Mouse (Mus musculus) hindbrain, embryonic 16.5 days (tissue): ENCODE data around the gene Plcxd3. TPM values are rescaled to one million over a fixed set of nuclear protein-coding genes. Genes with fewer than 3 reads are reported as not detected.
"Not testable (repeated sequence)": the region's sequence is repeated elsewhere in the genome, so short reads cannot be mapped to it uniquely, and the experiment has no call there.

Experiments used
- ATAC-seq: fragments of 200-750 bp; cut with Nextera tagmentation; 2 replicates; pipeline ENCODE4 v1.8.0; 2017; ENCODE audit warnings: moderate TSS enrichment, moderate library complexity
- H3K27ac ChIP-seq: fragments of 300-500 bp; sonication (generic); 2 replicates; pipeline ENCODE4 v1.5.1; 2014; ENCODE audit warnings: low read depth, mild to moderate bottlenecking, control low read depth, low read length, moderate library complexity
- H3K27me3 ChIP-seq: fragments of 300-500 bp; sonication (generic); replicated peaks from 2 replicates; pipeline ENCODE4 v1.6.1; 2014; ENCODE audit warnings: low read length; ENCODE audit not compliant: control insufficient read depth, insufficient read depth
- H3K36me3 ChIP-seq: fragments of 300-500 bp; sonication (generic); 2 replicates; pipeline ENCODE4 v1.6.1; 2014; ENCODE audit warnings: mild to moderate bottlenecking, low read length, moderate library complexity, mixed read lengths; ENCODE audit not compliant: control insufficient read depth, insufficient read depth
- H3K4me1 ChIP-seq: fragments of 300-500 bp; sonication (generic); 2 replicates; pipeline ENCODE4 v1.6.1; 2014; ENCODE audit warnings: low read depth, low read length; ENCODE audit not compliant: control insufficient read depth, insufficient read depth
- H3K4me2 ChIP-seq: fragments of 300-500 bp; sonication (generic); 2 replicates; pipeline ENCODE4 v1.6.1; 2014; ENCODE audit warnings: mild to moderate bottlenecking, low read length, control low read depth, moderate library complexity
- H3K4me3 ChIP-seq: fragments of 300-500 bp; sonication (generic); 2 replicates; pipeline ENCODE4 v1.5.1; 2014; ENCODE audit warnings: mild to moderate bottlenecking, low read length, control low read depth, moderate library complexity
- H3K9ac ChIP-seq: fragments of 300-500 bp; sonication (generic); 2 replicates; pipeline ENCODE4 v1.6.1; 2014; ENCODE audit warnings: low read depth, mild to moderate bottlenecking, control low read depth, low read length, moderate library complexity
- H3K9me3 ChIP-seq: fragments of 300-500 bp; sonication (generic); 2 replicates; pipeline ENCODE4 v1.6.1; 2014; ENCODE audit warnings: mild to moderate bottlenecking, low read length, moderate library complexity; ENCODE audit not compliant: control insufficient read depth
- WGBS: fragments of 180-500 bp; shearing (Covaris S2); extraction: QIAGEN DNeasy Blood & Tissue Kit; methylation state at CpG from one replicate; pipeline ENCODE4 v1.1.7; 2014; 5-methylcytosine and 5-hydroxymethylcytosine counted together
- polyA plus RNA-seq: library from polyadenylated mRNA; unstranded; fragments of >200 nt; fragmentation: Nextera tagmentation; extraction: Ambion mirVana; gene quantifications from 2 replicates; pipeline ENCODE4 v1.2.1, GENCODE M21; 2015

Gene Plcxd3
- polyA plus RNA-seq, 1 experiment from 2014 or later: 99.7 TPM

- no peak overlapping the region for H3K4me2 ChIP-seq
- H3K4me3 ChIP-seq: no peak overlapping the region
- no peaks in the 10 kb centered on the region for H3K4me1 ChIP-seq
- H3K27ac ChIP-seq: no peak overlapping the region
- no peaks in the 10 kb centered on the region for H3K36me3 ChIP-seq
- ATAC-seq: no peak
- no peak overlapping the region for H3K9ac ChIP-seq
- H3K27me3 ChIP-seq: no peaks in the 10 kb centered on the region
- 82% methylated on average over 4 of the region's 4 CpGs for WGBS
- no peaks in the 10 kb centered on the region for H3K9me3 ChIP-seq
Observed at GRCm38 (mm10) chr15:4503826-4504225, 128.5 kb downstream of the Plcxd3 start.

- H3K27me3 ChIP-seq: no peaks in the 10 kb centered on the region
Observed at GRCm38 (mm10) chr15:4514724-4515123, 139.4 kb downstream of the Plcxd3 start.

GRCm38 (mm10) chr15:4524598-4524997, 149.3 kb downstream of the Plcxd3 start:
- Histone ChIP-seq H3K9me3 (no peaks in the 10 kb centered on the region), H3K9ac (no peak overlapping the region), H3K4me2 (no peak overlapping the region), H3K36me3 (no peaks in the 10 kb centered on the region), H3K27me3 (no peaks in the 10 kb centered on the region), H3K27ac (no peak overlapping the region), H3K4me1 (no peaks in the 10 kb centered on the region), H3K4me3 (no peak overlapping the region)
- 61% methylated on average over 3 of the region's 3 CpGs for WGBS
- ATAC-seq: no peak

More at GRCm38 (mm10) chr15:4514724-4515123, 139.4 kb downstream of the Plcxd3 start:
- Histone ChIP-seq H3K36me3 (no peaks in the 10 kb centered on the region), H3K4me2 (no peak overlapping the region), H3K9me3 (no peaks in the 10 kb centered on the region), H3K27ac (no peak overlapping the region), H3K4me3 (no peak overlapping the region), H3K4me1 (no peaks in the 10 kb centered on the region), H3K9ac (no peak overlapping the region)
- WGBS: 90% methylated on average over 1 of the region's 1 CpGs
- no peak for ATAC-seq

GRCm38 (mm10) chr15:4533700-4534099, 158.4 kb downstream of the Plcxd3 start:
- Histone ChIP-seq H3K9ac (no peak overlapping the region), H3K27ac (no peak overlapping the region), H3K27me3 (no peaks in the 10 kb centered on the region), H3K4me3 (no peak overlapping the region), H3K4me1 (no peaks in the 10 kb centered on the region), H3K4me2 (no peak overlapping the region), H3K36me3 (no peaks in the 10 kb centered on the region), H3K9me3 (no peaks in the 10 kb centered on the region)
- WGBS: 91% methylated on average over 2 of the region's 2 CpGs
- no peak for ATAC-seq

GRCm38 (mm10) chr15:4559121-4559520, 183.8 kb downstream of the Plcxd3 start:
- Histone ChIP-seq H3K9me3 (no peaks in the 10 kb centered on the region), H3K9ac (no peak overlapping the region), H3K4me3 (no peak overlapping the region), H3K4me1 (no peaks in the 10 kb centered on the region), H3K4me2 (no peak overlapping the region), H3K27me3 (no peaks in the 10 kb centered on the region), H3K27ac (no peak overlapping the region), H3K36me3 (no peaks in the 10 kb centered on the region)
- 75% methylated on average over 5 of the region's 5 CpGs for WGBS
- no peak for ATAC-seq

GRCm38 (mm10) chr15:4561431-4561970, 186.2 kb downstream of the Plcxd3 start:
- H3K27ac ChIP-seq: no peak overlapping the region
- H3K4me1 ChIP-seq: no peaks in the 10 kb centered on the region
- H3K9ac ChIP-seq: no peak overlapping the region
- no peaks in the 10 kb centered on the region for H3K27me3 ChIP-seq
- no peak overlapping the region for H3K4me3 ChIP-seq
- 69% methylated on average over 6 of the region's 6 CpGs for WGBS
- no peaks in the 10 kb centered on the region for H3K36me3 ChIP-seq
- 0 out of 2 replicates have a peak, but pooled peaks have one; percentile 56 for ATAC-seq
- no peaks in the 10 kb centered on the region for H3K9me3 ChIP-seq
- no peak overlapping the region for H3K4me2 ChIP-seq

- WGBS: 93% methylated on average over 8 of the region's 8 CpGs
- H3K9me3 ChIP-seq, H3K9ac ChIP-seq, H3K4me2 ChIP-seq, H3K4me3 ChIP-seq, H3K4me1 ChIP-seq, H3K36me3 ChIP-seq, H3K27ac ChIP-seq, H3K27me3 ChIP-seq, ATAC-seq: not testable (repeated sequence)
Observed at GRCm38 (mm10) chr15:4595521-4595920, 220.2 kb downstream of the Plcxd3 start.

GRCm38 (mm10) chr15:4598661-4599060, 223.4 kb downstream of the Plcxd3 start:
- H3K36me3 ChIP-seq, H3K9ac ChIP-seq, H3K4me1 ChIP-seq, H3K4me2 ChIP-seq, ATAC-seq, H3K27ac ChIP-seq, H3K9me3 ChIP-seq, H3K4me3 ChIP-seq, H3K27me3 ChIP-seq: not testable (repeated sequence)
- 94% methylated on average over 8 of the region's 8 CpGs for WGBS

GRCm38 (mm10) chr15:4599331-4599730, 224.0 kb downstream of the Plcxd3 start:
- H3K4me3 ChIP-seq, H3K27ac ChIP-seq, H3K9me3 ChIP-seq, H3K4me2 ChIP-seq, H3K27me3 ChIP-seq, ATAC-seq, H3K4me1 ChIP-seq, H3K36me3 ChIP-seq, H3K9ac ChIP-seq: not testable (repeated sequence)
- WGBS: 89% methylated on average over 8 of the region's 8 CpGs

- H3K9ac ChIP-seq: no peak overlapping the region
- H3K36me3 ChIP-seq: no peaks in the 10 kb centered on the region
- no peaks in the 10 kb centered on the region for H3K4me1 ChIP-seq
- no peak for ATAC-seq
- WGBS: 82% methylated on average over 6 of the region's 6 CpGs
- no peaks in the 10 kb centered on the region for H3K27me3 ChIP-seq
- H3K4me3 ChIP-seq: no peak overlapping the region
- H3K4me2 ChIP-seq: no peak overlapping the region
- H3K9me3 ChIP-seq: peaks cover 5% of the 10 kb centered on the region; the same call in 1 of the 2 replicates
- H3K27ac ChIP-seq: no peak overlapping the region
Observed at GRCm38 (mm10) chr15:4605630-4606029, 230.3 kb downstream of the Plcxd3 start.
